Mouse (Mus musculus) adrenal gland, postnatal 36 days (tissue): ENCODE results near the gene Garem2. TPM values are rescaled to one million over a fixed set of nuclear protein-coding genes. Genes with fewer than 3 reads are reported as not detected.
"Not testable (repeated sequence)": the region's sequence is repeated elsewhere in the genome, so short reads cannot be mapped to it uniquely, and the experiment has no call there.

ENCODE experiments used
- DNase-seq, 2 experiments: peaks; one replicate each; pipeline ENCODE4 v3.0.0; 2021; ENCODE audit warnings: mixed read lengths in 1 of 2
- long read RNA-seq, 2 experiments: library from polyadenylated mRNA; stranded (forward); transcript quantifications; one replicate each; pipeline ENCODE4 v2.0.0; 2021; ENCODE audit warnings: borderline sequencing depth in 2 of 2
- total RNA-seq, 2 experiments: library from RNA; stranded (reverse); gene quantifications; 2 replicates each; pipeline ENCODE4 v1.2.3; 2021

The Garem2 gene
- not detected for total RNA-seq
- long read RNA-seq, experiment 1: 0 reads
- long read RNA-seq, experiment 2: 0 reads

DNA sequence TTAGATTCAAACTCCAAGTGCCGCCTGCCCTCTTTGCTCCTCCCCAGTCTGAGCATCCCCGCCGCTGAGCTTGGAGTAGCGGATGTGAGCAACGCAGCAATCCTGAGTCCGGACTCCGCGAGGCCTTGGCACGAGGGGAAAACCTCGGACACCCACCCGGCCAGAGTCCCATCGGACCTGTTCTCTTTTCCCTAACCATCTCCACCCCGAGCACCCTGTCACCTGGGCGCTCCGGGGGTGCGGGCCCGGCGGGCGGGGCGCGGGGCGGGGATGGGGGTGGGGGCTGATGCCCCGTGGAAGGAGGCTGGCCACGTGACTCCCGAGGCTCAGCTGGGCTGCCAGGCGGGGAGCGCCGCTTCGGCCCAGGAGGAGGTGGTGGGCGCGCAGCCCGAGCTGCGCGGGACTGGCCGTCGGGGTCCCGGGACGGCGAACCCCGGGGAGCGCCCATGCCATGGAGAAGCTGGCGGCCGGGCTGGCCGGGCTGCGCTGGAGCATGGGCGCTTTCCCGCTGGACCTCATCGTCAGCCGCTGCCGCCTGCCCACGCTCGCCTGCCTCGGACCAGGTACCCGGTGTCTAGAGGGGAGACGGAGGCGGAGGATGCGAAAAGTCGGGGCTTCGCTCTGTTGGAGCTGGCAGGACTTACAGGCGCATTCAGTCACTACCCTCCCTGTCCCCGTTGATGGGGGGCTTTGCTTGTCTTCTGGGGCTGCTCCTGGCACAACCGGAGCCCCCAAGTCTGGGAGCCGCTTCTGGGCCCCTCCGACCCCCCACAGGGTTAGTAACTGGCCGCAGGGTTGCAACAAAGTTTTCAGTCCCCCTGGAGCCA is at the start of gene Garem2:
Gene Garem2 (plus strand): TSS at position 321 of the 827 bp plus-strand sequence.
- DNase-seq: peak; percentile 27 to 51

GRCm38 (mm10) chr5:30058216-30058731 is 46.7 kb upstream of the Garem2 start:
- DNase-seq: no peak

DNA sequence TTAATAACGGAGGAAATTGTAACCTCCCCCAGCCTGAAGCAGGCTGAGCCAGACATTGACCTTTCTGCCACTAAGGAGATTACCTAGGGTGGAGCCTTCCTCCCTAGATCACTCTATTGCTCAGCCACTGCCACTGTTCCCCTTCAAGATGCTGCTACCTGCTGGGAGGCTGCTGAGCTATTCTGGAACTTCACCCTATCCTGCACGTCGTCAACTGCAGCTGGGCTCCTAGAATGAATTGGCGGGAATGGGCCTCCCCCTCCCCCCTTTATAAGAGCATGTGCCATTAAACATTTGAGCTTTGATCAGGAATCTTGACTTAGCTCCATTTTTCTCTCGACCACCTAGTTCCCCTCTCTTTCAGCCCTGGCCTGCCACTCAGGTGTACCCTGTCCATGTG is 45.4 kb upstream of the Garem2 start:
- not testable (repeated sequence) for DNase-seq

DNA sequence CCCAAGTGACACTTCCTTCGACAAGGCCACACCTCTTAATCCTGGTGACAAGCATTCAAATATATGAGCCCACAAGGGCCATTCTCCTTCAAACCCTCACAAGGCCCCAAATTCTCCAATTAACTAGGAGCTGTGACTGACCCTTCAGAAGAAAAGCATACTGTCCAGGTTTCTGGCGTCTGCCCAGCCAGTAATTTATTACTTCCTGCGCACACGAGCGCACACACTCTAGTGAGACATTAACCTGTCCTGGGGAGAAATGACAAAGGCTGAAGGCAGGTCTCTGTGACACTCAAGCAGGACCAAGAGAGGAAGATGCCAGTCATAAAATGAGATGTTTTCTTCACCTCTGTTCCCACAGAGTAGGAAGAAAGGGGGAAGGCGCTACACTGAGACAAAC is 37.2 kb upstream of the Garem2 start:
- no peak for DNase-seq

- no peak for DNase-seq
Observed at GRCm38 (mm10) chr5:30071677-30072076, 33.3 kb upstream of the Garem2 start.

DNA sequence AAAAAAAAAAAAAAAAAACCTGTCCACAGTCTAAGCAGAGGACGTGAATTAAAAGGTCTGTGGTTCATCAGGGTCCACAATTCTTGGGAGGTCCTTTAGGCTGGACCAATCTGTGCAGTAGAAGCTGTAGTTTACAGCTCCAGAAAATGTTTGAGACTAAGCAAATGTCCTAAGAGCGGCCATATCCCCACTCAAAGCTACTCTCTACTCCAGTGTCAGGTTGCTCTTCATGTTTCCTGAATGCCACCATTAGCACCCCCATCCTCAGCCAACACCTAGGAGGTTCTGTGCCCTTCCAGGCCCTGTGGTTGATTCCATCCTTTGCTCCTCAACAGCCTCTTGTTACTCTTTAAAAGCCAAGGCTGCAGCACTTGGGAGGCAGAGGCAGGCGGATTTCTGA is 32.6 kb upstream of the Garem2 start:
- no peak for DNase-seq

GRCm38 (mm10) chr5:30072825-30073821 is 31.8 kb upstream of the Garem2 start, which contains the start of gene Tyms:
Gene Tyms (minus strand): TSS chr5:30073617.
- DNase-seq: peak; percentile 88 to 92

DNA sequence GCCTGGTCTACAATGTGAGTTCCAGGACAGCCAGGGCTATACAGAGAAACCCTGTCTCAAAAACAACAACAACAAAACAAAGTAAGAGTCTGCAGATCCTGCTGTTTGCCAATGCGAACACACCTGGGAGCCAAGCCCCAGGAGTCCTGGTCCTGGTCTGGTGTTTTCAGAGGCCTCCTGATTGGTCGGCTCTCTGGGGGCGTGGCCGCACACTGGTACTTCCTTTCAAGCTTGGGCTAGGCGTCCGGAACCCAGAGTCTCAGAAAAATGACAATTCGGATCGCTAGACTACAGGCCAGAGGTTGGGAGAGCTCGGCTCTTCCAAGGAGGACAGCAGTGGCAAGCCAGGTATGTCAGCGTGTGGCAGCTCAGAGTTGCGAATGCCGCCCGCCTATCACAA is 12.3 kb upstream of the Garem2 start:
- no peak for DNase-seq

DNA sequence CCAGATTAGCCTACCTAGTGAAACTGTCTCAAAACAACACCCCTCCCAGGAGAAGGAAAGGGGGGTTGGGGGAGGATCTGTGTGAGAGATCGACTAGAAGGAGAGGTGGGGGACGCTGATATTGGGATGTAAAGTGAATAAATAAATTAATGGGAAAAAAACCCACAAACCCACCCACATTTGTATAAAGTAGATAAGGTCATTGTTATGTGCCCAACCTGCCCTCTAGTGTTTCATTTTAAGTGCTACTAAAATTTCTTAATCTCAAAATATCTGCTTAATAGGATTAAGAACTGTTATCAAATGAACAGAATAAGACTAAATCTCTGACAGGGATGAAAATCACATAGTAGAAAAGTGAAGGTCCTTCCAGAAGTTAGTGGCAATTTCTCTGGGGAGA is 10.6 kb upstream of the Garem2 start:
- DNase-seq: no peak

DNA sequence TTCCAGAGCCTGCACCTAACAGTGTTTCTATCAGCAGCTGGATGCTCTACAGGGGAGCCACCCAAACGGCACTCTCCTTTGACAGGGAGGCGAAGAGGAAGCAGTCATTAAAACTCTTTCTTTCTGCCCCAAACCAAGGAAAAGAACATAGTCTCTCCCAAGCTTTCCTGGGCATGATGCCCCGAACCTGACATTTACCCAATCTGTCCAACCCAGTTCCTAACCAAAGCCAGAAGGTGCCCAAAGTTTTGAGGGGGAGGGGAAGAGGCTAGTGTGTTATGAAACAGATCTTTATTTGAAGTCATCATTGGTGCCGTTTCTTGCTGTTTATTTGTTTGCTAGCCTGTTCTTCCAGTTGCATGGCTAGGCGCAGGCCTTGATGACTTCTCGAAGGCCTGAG is 9.2 kb upstream of the Garem2 start:
- DNase-seq: no peak

DNA sequence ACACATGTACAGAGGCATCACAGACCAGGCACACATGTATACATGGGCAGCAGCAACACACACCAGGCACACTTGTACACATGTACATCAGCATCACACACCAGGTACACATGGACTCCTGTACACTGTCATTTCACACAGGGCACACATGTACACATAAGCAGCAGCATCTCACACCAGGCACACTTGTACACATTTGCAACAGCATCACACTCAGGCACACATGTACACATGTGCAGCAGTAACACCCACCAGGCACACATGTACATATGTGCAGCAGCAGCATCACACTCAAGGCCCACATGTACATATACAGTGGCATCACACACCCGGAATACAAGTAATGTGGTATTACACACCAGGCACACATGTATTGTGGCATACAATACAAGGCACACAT is 6.7 kb upstream of the Garem2 start:
- no peak for DNase-seq

DNA sequence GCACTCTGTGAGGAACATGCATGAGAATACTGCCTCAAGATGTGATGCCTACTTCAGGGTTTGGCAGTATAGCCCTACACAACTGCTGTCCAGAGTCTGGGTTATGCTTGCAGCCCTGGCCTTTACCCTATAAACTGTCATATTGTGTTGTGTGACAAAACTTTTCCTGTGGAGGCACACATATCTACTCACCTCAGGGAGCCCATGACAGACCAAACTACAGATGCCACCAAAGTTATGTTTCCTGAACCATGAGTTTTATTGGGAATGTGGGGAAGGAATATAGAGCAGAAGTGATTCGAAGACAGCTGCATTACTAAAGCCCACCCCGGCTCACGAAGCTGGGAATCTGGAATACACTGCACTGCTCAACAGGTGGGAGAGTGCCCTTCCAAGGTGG is 1.6 kb upstream of the Garem2 start:
- DNase-seq: no peak

DNA sequence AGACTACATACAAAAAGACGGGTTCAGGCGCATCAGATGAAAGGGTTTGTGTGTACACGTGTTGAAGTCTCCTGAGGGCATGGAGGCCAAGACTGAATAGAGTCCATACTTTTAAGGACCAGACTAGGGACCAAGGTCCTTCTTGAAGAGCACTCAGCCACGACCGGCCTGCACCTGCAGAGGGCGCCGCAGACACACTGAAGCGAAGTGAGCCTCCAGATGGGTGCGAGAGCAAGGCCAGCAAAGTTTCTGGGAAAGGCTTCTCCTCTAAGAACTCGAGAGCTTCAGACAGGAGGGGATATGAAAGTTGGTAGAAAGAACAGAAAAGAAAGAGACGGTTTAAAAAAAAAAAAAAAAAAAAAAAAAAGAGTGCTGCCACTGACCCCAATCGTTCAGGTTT is 622 bp upstream of the Garem2 start:
- peak; percentile 73 to 80 for DNase-seq

GRCm38 (mm10) chr5:30105668-30106300 is 823 bp downstream of the Garem2 start, which contains the start of gene 3110082J24Rik:
Gene 3110082J24Rik (minus strand): TSS chr5:30106086.
- DNase-seq: no peak

DNA sequence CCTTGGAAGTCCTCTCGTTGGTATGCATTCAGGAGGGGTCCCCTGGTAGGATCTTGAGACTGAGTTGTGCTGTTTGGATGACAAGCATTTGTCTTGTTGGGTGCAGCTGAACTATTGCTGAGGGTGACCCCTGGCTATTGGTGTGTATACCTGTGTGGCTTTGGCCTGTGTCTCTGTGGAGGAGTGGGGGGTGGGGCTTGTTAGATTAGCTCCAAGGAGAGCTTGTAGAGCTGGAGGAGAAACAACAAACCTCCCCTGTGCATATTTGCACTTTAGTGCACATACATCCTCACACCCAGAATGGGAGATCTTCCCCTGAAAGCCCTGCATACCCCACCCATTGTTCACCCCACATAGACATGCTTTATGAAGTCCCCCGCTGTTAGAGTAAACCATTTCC is 1.8 kb downstream of the Garem2 start:
- no peak for DNase-seq

DNA sequence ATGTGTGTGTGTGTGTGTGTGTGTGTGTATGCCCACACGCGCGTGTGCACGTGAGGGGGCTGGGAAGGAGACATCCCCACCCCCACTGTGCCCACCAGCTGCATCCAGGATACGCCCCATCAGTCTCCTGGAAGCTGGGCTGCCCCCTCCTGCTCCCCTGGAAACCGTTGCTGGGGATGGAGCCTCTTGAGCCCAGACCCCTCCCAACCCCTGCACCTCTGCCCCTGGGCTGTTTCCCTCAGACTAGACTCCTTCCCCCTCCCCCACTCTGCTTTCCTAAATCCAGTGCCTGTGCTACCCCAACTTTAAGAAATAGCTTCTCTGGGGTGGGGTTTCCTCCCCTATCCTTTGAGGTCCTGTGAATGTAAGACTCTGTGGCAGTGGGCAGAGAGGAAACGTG is 2.2 kb downstream of the Garem2 start:
- DNase-seq: no peak

GRCm38 (mm10) chr5:30107611-30108041 is 2.7 kb downstream of the Garem2 start:
- peak in 1 of 2 experiments; percentile 34 for DNase-seq

DNA sequence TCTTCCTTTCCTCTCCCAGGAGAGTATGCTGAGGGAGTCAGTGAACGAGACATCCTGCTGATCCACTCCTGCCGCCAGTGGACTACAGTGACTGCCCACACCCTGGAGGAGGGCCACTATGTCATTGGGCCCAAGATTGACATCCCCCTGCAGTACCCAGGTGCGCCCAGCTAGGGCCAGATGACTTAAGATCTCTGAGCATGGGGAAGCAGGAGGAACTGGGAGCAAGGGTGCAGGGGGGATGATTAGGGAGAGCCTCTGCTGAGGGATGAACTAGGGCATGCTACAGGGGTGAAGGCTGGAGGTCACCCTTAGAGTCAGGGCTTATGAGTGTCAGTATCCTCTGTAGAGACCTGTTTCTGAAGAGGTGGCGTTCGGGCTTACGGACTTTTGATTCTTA is 3.3 kb downstream of the Garem2 start:
- DNase-seq: no peak

GRCm38 (mm10) chr5:30109899-30110298 is 4.9 kb downstream of the Garem2 start:
- DNase-seq: no peak

DNA sequence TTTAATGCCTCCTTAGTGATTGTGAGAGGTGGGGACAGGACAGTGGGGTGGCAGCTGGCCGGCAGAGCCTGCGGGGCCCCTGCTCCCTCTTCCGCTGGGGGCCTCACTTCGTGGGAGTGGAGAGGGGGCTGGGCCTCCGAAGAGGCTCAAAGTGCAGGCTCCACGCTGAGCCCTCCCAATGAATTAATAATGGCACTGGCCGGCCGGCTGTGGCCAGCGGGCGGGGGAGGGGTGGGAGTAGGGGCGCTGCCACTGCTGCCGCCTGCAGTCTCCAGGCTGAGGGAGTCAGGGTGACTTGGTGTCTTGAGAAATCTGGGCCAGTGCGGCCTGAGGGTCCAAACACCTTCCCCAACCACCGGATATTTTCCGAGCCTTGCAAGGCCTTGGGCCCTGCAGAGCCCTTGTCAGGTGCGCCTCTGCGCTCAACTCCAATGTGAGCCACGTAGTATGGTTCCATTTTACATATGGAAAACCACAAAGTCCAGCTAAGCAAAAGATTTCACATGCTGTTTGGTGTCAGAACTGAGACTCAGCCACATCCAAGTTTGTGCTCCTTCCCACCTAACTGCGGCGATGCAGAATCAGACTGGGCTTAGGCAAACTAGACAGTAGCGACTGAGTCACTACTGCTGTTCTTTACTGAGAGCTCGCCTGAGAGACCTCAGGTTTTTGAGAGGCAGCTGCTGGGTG is 5.6 kb downstream of the Garem2 start:
- DNase-seq: no peak

DNA sequence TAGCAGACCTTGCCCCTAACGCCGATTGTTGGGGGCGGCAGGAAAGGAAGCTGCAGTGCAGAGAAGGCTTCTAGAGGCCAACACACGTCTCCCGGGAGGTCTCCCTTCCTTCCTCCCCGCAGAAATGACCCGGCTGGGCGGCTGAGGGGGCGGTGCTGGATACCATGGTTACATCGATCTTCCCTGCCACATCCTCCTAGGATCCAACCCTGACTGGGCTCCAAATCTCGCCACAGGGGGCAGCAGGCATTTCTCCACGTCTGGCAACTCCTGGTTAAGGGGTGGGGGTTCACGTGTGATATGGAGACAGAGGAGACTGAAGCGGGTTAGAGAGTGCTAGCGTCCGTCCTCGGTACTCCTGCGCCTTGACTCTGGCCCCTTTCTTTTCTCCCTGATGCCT is 6.2 kb downstream of the Garem2 start:
- peak; percentile 31 to 52 for DNase-seq
